Mouse (Mus musculus) Patski (cell line): ENCODE measurements around the gene Stxbp1. TPM values are rescaled to one million over a fixed set of nuclear protein-coding genes. Genes with fewer than 3 reads are reported as not detected.

ENCODE experiments used
- ATAC-seq: fragments of 100-300 bp; one replicate; pipeline ENCODE4 v1.8.0; 2021
- CTCF ChIA-PET: fragments of 350-600 bp; sonication (Branson Sonifier 250); formaldehyde crosslinking; loops from one replicate; lab custom pipeline; 2022; ENCODE audit warnings: inconsistent platforms; lab: Charles Lee
- POLR2A ChIA-PET: fragments of 350-600 bp; sonication (Branson Sonifier 250); formaldehyde crosslinking; loops from one replicate; lab custom pipeline; 2022; ENCODE audit warnings: antibody characterized with exemption, inconsistent platforms; lab: Charles Lee
- DNase-seq: peaks from one replicate; pipeline ENCODE4 v3.0.0-alpha.2; 2011; ENCODE audit warnings: low read depth, low spot score
- H3K27me3 ChIP-seq: fragments of 371-371 bp; one replicate; pipeline ENCODE4 v1.5.1; 2021
- CTCF ChIP-seq: fragments of 100-300 bp; IDR thresholded peaks from one replicate; pipeline ENCODE4 v1.5.1; 2021
- in situ Hi-C: fragments of 300-500 bp; cut with MboI; formaldehyde crosslinking; loops from 3 replicates; pipeline ENCODE4 v1.11.1; 2018; ENCODE audit warnings: low pct_unique_long_range_greater_than_20kb, mixed read lengths
- polyA plus RNA-seq: library from polyadenylated mRNA; unstranded; gene quantifications from one replicate; pipeline ENCODE4 v1.2.3, GENCODE M21; 2021

Stxbp1 gene
- polyA plus RNA-seq, 1 experiment from 2014 or later = 30.1 TPM

- ChIA-PET POLR2A (no interaction called here), CTCF (interaction anchor here (1.9 kb wide), 1 partner anchor 47 kb away, joined by 6 read pairs; no protein-coding TSS in a partner anchor)
- no peaks in the 10 kb centered on the region for H3K27me3 ChIP-seq
- in situ Hi-C loops = no loop called here
- no peak for DNase-seq
- no peak for ATAC-seq
- no peak for TF ChIP-seq CTCF
Measured at GRCm38 (mm10) chr2:32811959-32812358, 35.1 kb downstream of the Stxbp1 start.

GRCm38 (mm10) chr2:32808816-32809566 is 38.1 kb downstream of the Stxbp1 start:
- POLR2A ChIA-PET = interaction anchor here (1.2 kb wide), 1 partner anchor 10 kb away, joined by 3 read pairs; no protein-coding TSS in a partner anchor
- DNase-seq (no peak), ATAC-seq (no peak)
- CTCF ChIA-PET = interaction anchor here (0.9 to 2.1 kb wide), 2 partner anchors 26 to 32 kb away, joined by 3 to 5 read pairs; no protein-coding TSS in a partner anchor
- in situ Hi-C loops = no loop called here
- no peak for TF ChIP-seq CTCF
- H3K27me3 ChIP-seq = no peaks in the 10 kb centered on the region

GRCm38 (mm10) chr2:32798251-32798962 is 48.6 kb downstream of the Stxbp1 start:
- ATAC-seq = no peak
- CTCF ChIA-PET = interaction anchor here (0.6 kb wide), 1 partner anchor 11 kb away, joined by 5 read pairs; no protein-coding TSS in a partner anchor

DNA sequence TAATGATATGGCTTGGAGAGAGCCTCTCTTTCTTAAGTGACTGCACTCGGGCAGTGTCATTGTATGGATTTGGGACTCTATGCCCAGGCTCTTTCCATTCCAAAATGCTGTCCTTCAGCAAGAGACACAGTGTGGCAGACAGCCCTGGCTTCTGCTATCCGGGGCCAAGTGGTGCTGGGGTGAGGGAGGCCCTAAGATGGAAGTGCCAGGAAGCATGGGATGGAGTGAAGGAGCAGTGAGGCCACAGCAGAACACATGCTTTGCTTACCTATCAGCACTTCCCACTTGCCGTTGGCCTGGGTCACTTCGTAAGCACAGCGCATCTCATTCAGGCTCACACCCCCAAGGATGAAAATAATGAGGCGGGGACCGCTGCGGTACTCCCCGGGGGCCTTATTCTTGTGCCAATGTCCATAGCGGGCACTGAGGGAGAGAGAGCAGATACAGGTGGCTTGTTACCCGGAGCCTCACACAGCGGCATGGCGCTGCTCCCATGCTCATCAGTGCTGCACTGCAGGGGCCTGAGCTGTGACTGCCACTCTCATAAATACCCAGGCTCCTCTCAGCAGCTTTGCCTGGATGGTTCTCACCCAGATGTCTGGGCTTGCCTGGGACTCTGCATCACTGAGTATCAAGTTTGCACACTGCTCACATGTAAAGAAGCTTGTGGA is 51.2 kb downstream of the Stxbp1 start:
- POLR2A ChIA-PET = no interaction called here
- in situ Hi-C loops = no loop called here

More at GRCm38 (mm10) chr2:32798251-32798962, 48.6 kb downstream of the Stxbp1 start:
- no peak for TF ChIP-seq CTCF
- no peaks in the 10 kb centered on the region for H3K27me3 ChIP-seq
- POLR2A ChIA-PET = interaction anchor here (0.9 kb wide), 1 partner anchor 11 kb away, joined by 3 read pairs; no protein-coding TSS in a partner anchor
- DNase-seq = no peak
- in situ Hi-C loops = no loop called here

DNA sequence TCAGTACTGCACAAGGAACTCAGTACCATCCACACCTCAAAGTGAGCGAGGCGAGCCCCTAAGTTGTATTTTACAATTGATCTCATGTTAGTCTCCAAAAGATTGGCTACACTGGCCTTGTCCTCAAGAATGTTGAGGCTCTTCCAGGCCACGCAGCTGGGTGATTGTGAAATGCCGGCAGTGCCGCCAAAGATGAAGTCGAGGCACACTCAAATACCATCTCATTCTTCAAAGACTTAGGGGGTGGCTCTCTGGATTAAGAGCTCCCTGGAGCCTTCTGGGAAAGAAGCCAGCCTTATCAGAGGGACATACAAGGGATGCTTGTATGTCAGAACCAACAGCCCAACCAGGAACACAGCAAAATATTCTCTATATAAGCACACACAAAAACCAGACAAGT is 55.7 kb downstream of the Stxbp1 start:
- DNase-seq = no peak
- ATAC-seq = no peak
- ChIA-PET POLR2A (no interaction called here), CTCF (interaction anchor here (1.2 kb wide), 1 partner anchor 137 kb away, joined by 3 read pairs; no protein-coding TSS in a partner anchor)
- no peaks in the 10 kb centered on the region for H3K27me3 ChIP-seq
- no peak for TF ChIP-seq CTCF
- in situ Hi-C loops = no loop called here

More for the DNA sequence above, 51.2 kb downstream of the Stxbp1 start:
- ATAC-seq = no peak
- DNase-seq = no peak
- H3K27me3 ChIP-seq = no peaks in the 10 kb centered on the region
- no peak for TF ChIP-seq CTCF
- CTCF ChIA-PET = interaction anchor here (1.7 kb wide), 1 partner anchor 58 kb away, joined by 3 read pairs; no protein-coding TSS in a partner anchor

DNA sequence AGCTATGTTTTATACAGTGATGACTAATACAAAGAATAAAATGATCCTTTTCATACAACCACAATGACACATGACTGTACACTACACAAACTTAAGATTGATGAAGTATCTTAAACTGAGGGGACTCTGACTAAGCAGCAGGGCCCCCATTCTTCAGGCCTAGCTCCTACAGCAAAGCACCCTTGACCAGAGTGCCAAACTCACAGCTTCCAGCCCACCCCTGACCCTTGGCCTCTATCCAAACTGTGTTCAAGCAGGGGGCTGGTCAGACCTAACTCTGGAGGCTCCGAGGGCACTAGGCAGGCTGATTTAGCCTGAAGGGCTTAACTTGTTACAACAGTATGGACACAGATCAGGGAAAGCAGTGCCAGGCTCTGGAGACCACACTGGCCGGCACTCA is 58.5 kb downstream of the Stxbp1 start:
- no peak for TF ChIP-seq CTCF
- in situ Hi-C loops = loop anchor here (5.0 kb wide), 1 partner anchor 64 kb away; no protein-coding TSS in a partner anchor
- H3K27me3 ChIP-seq = no peaks in the 10 kb centered on the region
- ATAC-seq (no peak), DNase-seq (no peak)
- ChIA-PET CTCF (interaction anchor here (1.0 to 2.0 kb wide), 4 partner anchors 10 to 66 kb away, joined by 4 to 9 read pairs (median 5); no protein-coding TSS in a partner anchor), POLR2A (no interaction called here)

- POLR2A ChIA-PET = no interaction called here
- CTCF ChIA-PET = interaction anchor here (1.1 to 2.8 kb wide), 9 partner anchors 12 to 67 kb away, joined by 3 to 9 read pairs (median 4); no protein-coding TSS in a partner anchor
- DNase-seq (no peak), ATAC-seq (no peak)
- TF ChIP-seq CTCF = no peak
- H3K27me3 ChIP-seq = no peaks in the 10 kb centered on the region
- in situ Hi-C loops = loop anchor here (5.0 kb wide), 1 partner anchor 65 kb away; no protein-coding TSS in a partner anchor
Measured at GRCm38 (mm10) chr2:32787176-32787575, 59.9 kb downstream of the Stxbp1 start.

DNA sequence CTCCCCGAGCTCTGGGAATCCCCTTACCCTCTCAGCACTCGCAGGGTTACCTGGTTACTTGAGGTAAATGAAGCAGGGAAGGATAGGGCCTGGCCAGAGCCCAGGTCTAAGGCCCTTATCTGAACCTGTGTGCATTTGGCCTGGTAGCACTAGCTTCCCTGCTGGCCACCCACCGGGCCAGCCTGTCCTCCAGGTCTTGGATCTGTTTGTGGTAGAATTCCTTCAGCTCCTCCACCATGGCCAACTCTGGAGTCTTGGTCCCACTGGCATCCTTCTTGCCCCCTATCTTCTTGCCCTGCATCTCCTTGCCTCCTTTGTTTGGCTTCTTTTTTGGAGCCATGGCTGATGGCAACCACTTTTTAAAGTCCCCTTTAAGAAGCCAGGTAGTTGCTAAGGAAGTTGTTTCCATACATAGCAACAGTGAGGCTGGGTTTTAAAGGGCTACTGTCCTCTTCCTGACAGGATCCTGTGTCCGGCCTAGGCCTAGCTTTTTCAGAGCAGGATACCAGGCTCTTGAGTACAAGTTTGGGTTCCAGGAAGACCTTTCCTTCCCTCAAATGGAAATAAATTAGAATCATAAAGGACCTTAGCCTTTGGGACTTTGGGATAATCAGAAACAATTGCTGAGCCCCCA is 62.9 kb downstream of the Stxbp1 start, which contains the start of gene Cfap157:
Gene Cfap157 (minus strand): TSS at position 381 of the 634 bp plus-strand sequence.
- POLR2A ChIA-PET = interaction anchor here (0.7 kb wide), 1 partner anchor 67 kb away, joined by 3 read pairs; no protein-coding TSS in a partner anchor
- CTCF ChIA-PET = interaction anchor here (1.1 to 3.4 kb wide), 3 partner anchors 9 to 75 kb away, joined by 3 to 8 read pairs (median 5); partner anchors contain the start of genes Ptrh1 and Ttc16
- in situ Hi-C loops = no loop called here

DNA sequence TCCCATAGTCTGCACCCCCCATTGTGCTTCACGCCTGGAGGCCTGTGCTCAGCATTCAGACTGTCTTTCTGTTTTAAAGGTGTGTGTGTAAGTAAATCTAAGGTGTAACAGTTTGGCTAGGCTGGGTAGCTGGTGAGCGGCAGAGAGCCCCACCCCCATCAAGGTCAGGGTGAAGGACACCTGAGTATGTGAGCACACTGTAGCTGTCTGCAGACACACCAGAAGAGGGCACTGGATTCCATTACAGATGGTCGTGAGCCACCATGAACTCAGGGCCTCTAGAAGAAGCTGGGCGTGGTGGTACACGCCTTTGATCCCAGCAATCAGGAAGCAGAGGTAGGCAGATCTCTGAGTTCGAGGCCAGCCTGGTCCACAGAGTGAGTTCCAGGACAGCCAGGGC is 65.3 kb downstream of the Stxbp1 start:
- CTCF ChIA-PET = interaction anchor here (3.4 kb wide), 1 partner anchor 77 kb away, joined by 8 read pairs; no protein-coding TSS in a partner anchor
- no peak for TF ChIP-seq CTCF
- POLR2A ChIA-PET = interaction anchor here (0.8 to 1.3 kb wide), 2 partner anchors 10 to 65 kb away, joined by 3 to 9 read pairs; no protein-coding TSS in a partner anchor
- no peaks in the 10 kb centered on the region for H3K27me3 ChIP-seq
- DNase-seq = no peak
- in situ Hi-C loops = no loop called here
- ATAC-seq = no peak

More for the DNA sequence above, 62.9 kb downstream of the Stxbp1 start, which contains the start of gene Cfap157:
- TF ChIP-seq CTCF = no peak
- no peak for ATAC-seq
- no peak for DNase-seq
- H3K27me3 ChIP-seq = no peaks in the 10 kb centered on the region
